Mouse (Mus musculus) thymus, adult 2 months (tissue): ENCODE measurements around the gene Apopt1. TPM values are rescaled to one million over a fixed set of nuclear protein-coding genes. Genes with fewer than 3 reads are reported as not detected.

Source experiments
- DNase-seq: peaks from one replicate; pipeline ENCODE4 v3.0.0; 2021
- H3K27ac ChIP-seq: fragments of 200-500 bp; 2 replicates; pipeline ENCODE4 v1.5.1; 2012; ENCODE audit warnings: low read length, control low read depth; ENCODE audit not compliant: control insufficient read depth, insufficient read depth
- H3K27me3 ChIP-seq: fragments of 200-500 bp; 2 replicates; pipeline ENCODE4 v1.6.1; 2012; ENCODE audit warnings: mild to moderate bottlenecking, low read length, moderate library complexity, mixed read lengths; ENCODE audit not compliant: control insufficient read depth, insufficient read depth
- H3K36me3 ChIP-seq: fragments of 200-500 bp; 2 replicates; pipeline ENCODE4 v1.6.1; 2012; ENCODE audit warnings: mild to moderate bottlenecking, low read length, moderate library complexity; ENCODE audit not compliant: control insufficient read depth, insufficient read depth
- H3K4me1 ChIP-seq: fragments of 200-500 bp; replicated peaks from 2 replicates; pipeline ENCODE4 v1.6.1; 2012; ENCODE audit warnings: low read length; ENCODE audit not compliant: control insufficient read depth, insufficient read depth
- H3K4me3 ChIP-seq: fragments of 200-500 bp; 2 replicates; pipeline ENCODE4 v1.5.1; 2012; ENCODE audit warnings: mild to moderate bottlenecking, low read length, control low read depth, moderate library complexity; ENCODE audit not compliant: control insufficient read depth, insufficient read depth
- CTCF ChIP-seq: fragments of 200-500 bp; IDR thresholded peaks from 2 replicates; pipeline ENCODE4 v1.5.1; 2012; ENCODE audit warnings: mild to moderate bottlenecking, control low read depth, low read length, moderate library complexity, borderline replicate concordance; ENCODE audit not compliant: control insufficient read depth, poor library complexity, insufficient read depth; ENCODE audit errors: extremely low read depth
- POLR2A ChIP-seq: fragments of 200-500 bp; IDR thresholded peaks from 2 replicates; pipeline ENCODE4 v1.6.1; 2012; ENCODE audit warnings: mild to moderate bottlenecking, low read length, control low read depth, moderate library complexity; ENCODE audit not compliant: control insufficient read depth, poor library complexity, insufficient read depth; ENCODE audit errors: extremely low read depth
- WGBS: fragments of 180-500 bp; shearing (Covaris S2); methylation state at CpG from one replicate; pipeline ENCODE4 v1.1.7; 2018; 5-methylcytosine and 5-hydroxymethylcytosine counted together
- polyA plus RNA-seq: library from polyadenylated mRNA; depleted of rRNA; stranded (reverse); fragments of >200 nt; gene quantifications from 2 replicates; pipeline ENCODE4 v1.2.3, GENCODE M21; 2012

The Apopt1 gene
- polyA plus RNA-seq, 1 experiment = 32.3 TPM

DNA sequence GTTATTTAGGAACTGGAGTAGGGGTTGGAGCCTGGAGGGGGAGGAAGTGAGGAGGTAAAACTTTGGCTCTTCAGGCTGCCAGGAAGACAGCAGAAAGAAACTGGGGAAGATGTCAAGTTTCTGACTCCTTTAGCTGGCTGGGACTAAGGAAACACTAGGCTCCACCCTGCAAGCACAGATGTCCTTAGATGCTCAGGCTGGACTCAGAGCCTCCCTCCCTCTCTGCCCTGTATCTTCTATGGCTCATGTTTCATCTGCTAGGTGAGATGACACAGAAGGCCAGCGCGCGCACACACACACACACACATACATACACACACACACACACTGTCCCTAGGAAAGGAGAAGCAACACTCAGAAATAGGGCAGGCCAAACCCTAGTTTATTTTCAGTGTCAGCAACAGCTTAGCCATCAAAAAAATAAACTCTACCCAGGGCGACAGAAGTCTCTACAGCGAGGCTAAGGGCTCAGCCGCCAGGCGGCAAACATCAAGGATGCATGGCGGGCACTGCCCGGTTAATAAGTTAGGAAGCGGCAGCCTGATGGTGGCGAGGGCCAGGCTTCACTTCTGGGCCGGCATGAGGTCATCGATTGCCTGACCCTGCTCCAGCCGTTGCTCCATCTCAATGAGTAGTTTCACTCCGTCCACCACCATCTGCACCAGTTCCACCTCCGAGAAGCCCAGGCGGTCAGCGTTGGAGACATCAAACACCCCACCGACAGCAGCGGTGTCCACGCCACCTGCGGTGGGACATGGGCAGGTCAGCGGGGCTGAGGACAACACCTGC lies 43.9 kb upstream of the Apopt1 start:
- Histone ChIP-seq H3K27ac (no peak overlapping the region; the same call in 1 of the 2 replicates), H3K27me3 (peaks cover 20% of the 10 kb centered on the region; the same call in 1 of the 2 replicates), H3K4me3 (no peak overlapping the region), H3K36me3 (no peaks in the 10 kb centered on the region), H3K4me1 (peaks cover 27% of the 10 kb centered on the region)
- TF ChIP-seq POLR2A (no peak), CTCF (no peak)
- no peak for DNase-seq
- 89% methylated on average over 23 of the region's 23 CpGs for WGBS

DNA sequence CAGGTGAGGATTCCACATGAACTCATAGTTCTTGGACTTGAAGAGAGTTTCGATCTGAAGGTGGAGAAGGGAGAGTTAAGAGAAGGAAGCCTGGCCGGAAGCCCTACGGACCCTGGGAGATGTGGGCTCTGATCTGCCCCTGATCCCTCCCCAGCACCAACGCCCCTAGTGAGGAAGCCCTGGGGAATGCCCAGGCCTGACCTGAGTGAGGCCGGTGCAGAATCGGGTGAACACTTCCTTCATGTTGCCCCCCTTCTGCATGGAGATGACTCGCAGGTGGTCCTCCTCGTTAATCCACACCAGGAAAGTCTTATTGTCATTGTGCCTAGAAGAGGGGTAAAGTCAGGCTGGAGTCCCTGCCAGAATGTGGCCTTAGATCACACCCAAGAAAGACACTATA lies 43.1 kb upstream of the Apopt1 start:
- H3K4me1 ChIP-seq = peaks cover 27% of the 10 kb centered on the region

DNA sequence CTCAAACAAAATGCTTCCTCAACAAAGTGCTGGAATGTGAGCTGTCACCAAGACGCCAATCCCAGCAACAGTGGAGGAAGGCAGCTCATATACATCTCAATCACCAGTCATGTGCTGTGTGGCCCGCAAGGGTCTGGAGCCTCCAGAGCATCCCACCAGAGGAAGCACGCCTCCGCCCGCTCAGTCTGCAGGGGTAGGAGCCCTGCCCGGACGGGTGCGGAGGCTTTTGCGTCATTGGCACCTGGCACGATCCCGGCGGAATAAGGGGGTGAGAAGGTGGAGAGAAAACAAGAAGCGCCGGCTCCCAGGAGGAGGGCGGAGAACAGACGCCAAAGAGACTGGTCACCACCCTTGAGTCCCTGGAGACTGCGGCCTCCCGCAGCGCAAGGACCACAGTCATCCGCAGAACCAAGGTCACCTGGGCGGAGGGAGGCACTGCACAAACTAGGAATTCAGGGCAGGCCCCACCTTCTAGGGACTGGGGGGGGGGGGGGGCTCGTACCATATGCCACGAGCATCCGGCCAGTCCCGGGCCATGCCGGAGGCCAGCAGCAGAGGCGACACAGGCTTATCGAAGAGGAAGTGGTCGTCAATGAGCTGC lies 42.6 kb upstream of the Apopt1 start:
- Histone ChIP-seq H3K4me1 (peaks cover 27% of the 10 kb centered on the region), H3K27me3 (peaks cover 20% of the 10 kb centered on the region; the same call in 1 of the 2 replicates), H3K27ac (no peak overlapping the region), H3K36me3 (no peaks in the 10 kb centered on the region), H3K4me3 (no peak overlapping the region)
- TF ChIP-seq POLR2A = no peak
- TF ChIP-seq CTCF = no peak
- 55% methylated on average over 29 of the region's 29 CpGs for WGBS
- DNase-seq = no peak

More for the DNA sequence above, 43.1 kb upstream of the Apopt1 start:
- DNase-seq = no peak
- H3K36me3 ChIP-seq = no peaks in the 10 kb centered on the region
- H3K27me3 ChIP-seq = peaks cover 20% of the 10 kb centered on the region; the same call in 1 of the 2 replicates
- WGBS = 87% methylated on average over 8 of the region's 8 CpGs
- TF ChIP-seq CTCF = no peak
- no peak for TF ChIP-seq POLR2A
- no peak overlapping the region for H3K27ac ChIP-seq
- no peak overlapping the region for H3K4me3 ChIP-seq

DNA sequence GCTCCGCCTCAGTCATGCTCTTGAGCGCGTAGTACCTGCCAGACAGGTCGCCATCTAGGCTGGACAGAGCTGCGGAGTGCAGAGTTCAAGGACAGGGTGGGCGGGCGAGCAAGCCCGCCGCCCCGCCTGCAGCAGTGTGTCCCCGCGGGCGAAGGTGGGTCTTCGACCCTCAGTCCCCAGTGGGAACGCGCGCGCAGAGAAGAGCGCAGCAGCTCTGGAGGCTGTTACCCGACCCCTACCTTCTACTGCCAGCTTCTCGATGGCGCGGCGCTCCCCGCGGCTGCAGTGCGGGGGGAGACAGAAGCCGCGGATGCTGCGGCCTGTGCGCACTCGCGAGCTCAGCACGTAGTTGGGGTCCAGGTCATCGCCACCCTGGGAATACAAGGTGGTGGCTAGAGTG lies 42.1 kb upstream of the Apopt1 start:
- H3K27me3 ChIP-seq = peaks cover 20% of the 10 kb centered on the region; the same call in 1 of the 2 replicates
- H3K27ac ChIP-seq = no peak overlapping the region
- TF ChIP-seq POLR2A = no peak
- TF ChIP-seq CTCF = no peak
- peaks cover 27% of the 10 kb centered on the region for H3K4me1 ChIP-seq
- no peaks in the 10 kb centered on the region for H3K36me3 ChIP-seq
- DNase-seq = no peak
- WGBS = 6% methylated on average over 35 of the region's 35 CpGs
- H3K4me3 ChIP-seq = peak overlapping the region; percentile 51

DNA sequence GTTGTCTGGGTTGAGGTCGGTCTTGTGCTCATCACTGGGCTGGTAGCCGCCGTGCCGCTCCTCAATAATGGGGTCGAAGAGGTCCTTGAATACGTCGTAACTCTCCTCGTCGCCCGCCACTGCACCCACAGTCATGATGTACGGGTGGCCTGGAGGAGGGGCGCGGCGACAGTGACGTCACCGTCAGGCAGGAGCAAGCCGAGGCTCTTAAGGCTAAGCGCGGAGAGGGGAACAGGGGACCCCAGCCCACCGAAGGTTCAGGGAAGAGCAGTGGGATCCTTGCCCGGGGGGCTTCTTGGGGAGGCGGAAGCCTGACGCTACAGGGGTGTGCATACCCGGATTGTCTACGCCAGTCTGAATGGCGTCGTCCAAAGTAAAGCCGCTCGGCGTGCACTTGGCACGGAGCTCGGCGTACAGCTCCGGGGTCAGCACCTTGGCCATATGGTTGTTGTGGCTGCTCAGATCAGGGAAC lies 41.6 kb upstream of the Apopt1 start:
- Histone ChIP-seq H3K27me3 (peaks cover 20% of the 10 kb centered on the region; the same call in 1 of the 2 replicates), H3K27ac (no peak overlapping the region), H3K36me3 (no peaks in the 10 kb centered on the region), H3K4me3 (peak overlapping the region; percentile 51), H3K4me1 (peaks cover 27% of the 10 kb centered on the region)
- peak; percentile 63 for DNase-seq
- 2% methylated on average over 34 of the region's 34 CpGs for whole genome bisulfite sequencing
- TF ChIP-seq CTCF = no peak
- no peak for TF ChIP-seq POLR2A

DNA sequence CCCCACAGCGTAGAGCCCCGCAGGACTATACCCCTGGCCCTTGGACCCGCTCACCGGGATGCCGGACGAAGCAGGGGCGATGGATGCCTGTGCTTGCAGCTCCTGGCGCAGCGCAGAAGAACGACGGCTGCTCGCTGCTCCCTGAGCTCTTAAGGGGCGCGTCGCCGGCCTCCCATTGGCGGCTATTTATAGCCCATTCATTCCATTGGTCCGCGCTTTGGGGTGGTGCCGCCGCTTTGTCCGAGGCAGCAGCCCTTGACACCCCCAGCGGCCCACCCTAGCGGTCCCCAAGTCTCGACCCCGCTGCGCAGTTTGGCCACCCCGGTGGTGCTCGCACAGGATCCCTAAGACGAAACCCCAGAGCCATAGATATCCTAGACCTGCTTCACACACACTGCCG lies 40.9 kb upstream of the Apopt1 start, which contains the start of gene Ckb:
TSS of gene Ckb (minus strand) at position 163 of the 400 bp plus-strand sequence.
- Histone ChIP-seq H3K27me3 (peaks cover 20% of the 10 kb centered on the region; the same call in 1 of the 2 replicates), H3K4me3 (peak within 1 kb of the TSS; percentile 51), H3K36me3 (no peaks in the 10 kb centered on the region), H3K4me1 (peaks cover 29% of the 10 kb centered on the region), H3K27ac (no peak within 1 kb of the TSS)
- DNase-seq = no peak
- 3% methylated on average over 31 of the region's 31 CpGs for WGBS
- no peak for TF ChIP-seq CTCF
- no peak for TF ChIP-seq POLR2A

DNA sequence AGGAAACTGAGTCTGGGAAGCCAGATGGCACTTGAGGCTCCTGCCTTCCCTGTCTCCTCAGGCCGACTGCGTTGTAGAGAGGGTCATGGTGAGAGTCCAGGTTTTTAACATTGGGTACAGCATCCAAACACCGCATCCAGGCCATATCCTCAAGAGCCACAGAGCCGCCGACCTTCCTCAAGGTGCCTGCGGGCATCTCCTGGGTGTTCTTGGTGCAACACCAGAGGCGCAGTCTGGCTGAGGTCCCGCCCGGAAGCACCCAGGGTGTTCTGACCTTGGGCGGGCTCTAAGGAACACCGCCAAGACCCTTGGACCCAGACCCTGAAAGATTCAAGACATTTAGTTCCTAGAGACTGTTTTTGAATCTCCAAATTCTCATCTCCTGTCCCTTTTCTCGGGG lies 40.5 kb upstream of the Apopt1 start:
- 15% methylated on average over 12 of the region's 12 CpGs for WGBS
- peak overlapping the region; percentile 51 for H3K4me3 ChIP-seq
- H3K36me3 ChIP-seq = no peaks in the 10 kb centered on the region
- H3K27me3 ChIP-seq = peaks cover 20% of the 10 kb centered on the region; the same call in 1 of the 2 replicates
- no peak overlapping the region for H3K27ac ChIP-seq
- no peak for TF ChIP-seq CTCF
- no peak for TF ChIP-seq POLR2A
- peaks cover 33% of the 10 kb centered on the region for H3K4me1 ChIP-seq
- no peak for DNase-seq
